Mouse (Mus musculus) testis, adult 2 months (tissue): ENCODE data around the gene Exd1.

Experiments
- CTCF ChIP-seq: fragments of 200-500 bp; IDR thresholded peaks from 2 replicates; pipeline ENCODE4 v1.5.1; 2012; ENCODE audit warnings: low read depth, mild to moderate bottlenecking, inconsistent platforms, low read length, moderate library complexity; ENCODE audit not compliant: control insufficient read depth, insufficient read depth, insufficient replicate concordance
- POLR2A ChIP-seq: fragments of 200-500 bp; IDR thresholded peaks from 2 replicates; pipeline ENCODE4 v1.6.1; 2012; ENCODE audit warnings: low read depth, mild to moderate bottlenecking, inconsistent platforms, low read length, moderate library complexity; ENCODE audit not compliant: control insufficient read depth

DNA sequence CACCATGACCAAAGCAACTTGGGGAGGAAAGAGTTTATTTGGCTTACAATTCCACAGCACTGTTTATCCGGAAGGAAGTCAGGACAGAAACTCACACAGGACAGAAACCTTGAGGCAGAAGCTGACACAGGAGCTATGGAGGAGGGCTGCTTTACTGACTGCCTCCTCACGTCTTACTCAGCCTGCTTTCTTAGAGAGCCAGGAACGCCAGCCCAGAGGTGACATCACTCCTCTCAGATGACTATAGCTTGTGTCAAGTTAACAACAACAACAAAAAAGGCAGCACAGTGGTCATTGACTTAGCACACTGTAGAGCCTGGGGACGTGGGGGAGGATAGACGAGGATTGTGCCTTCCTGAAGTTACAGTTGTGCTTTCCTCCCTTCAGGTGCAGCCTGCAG lies 55.5 kb downstream of the Exd1 start:
- TF ChIP-seq CTCF = no peak
- no peak for TF ChIP-seq POLR2A
